Mouse (Mus musculus) heart, postnatal 0 days (tissue): ENCODE measurements around the gene Slc28a1.

Experiments
- CTCF ChIP-seq: IDR thresholded peaks from 2 replicates; pipeline ENCODE4 v1.5.1; 2016; ENCODE audit warnings: antibody characterized with exemption, control low read depth, low read depth
- EP300 ChIP-seq: IDR thresholded peaks from 2 replicates; pipeline ENCODE4 v1.6.1; 2016; ENCODE audit warnings: antibody characterized with exemption, low read depth

GRCm38 (mm10) chr7:81164411-81164810 lies 49.8 kb downstream of the Slc28a1 start:
- TF ChIP-seq EP300: no peak
- no peak for TF ChIP-seq CTCF
